Mouse (Mus musculus) CH12.LX (cell line): Measurements from ENCODE around the gene Ttc25. TPM values are rescaled to one million over a fixed set of nuclear protein-coding genes. Genes with fewer than 3 reads are reported as not detected.

Source experiments
- DNase-seq: peaks from one replicate; pipeline ENCODE4 v3.0.0-alpha.2; 2013; ENCODE audit errors: extremely low read depth
- H3K27ac ChIP-seq: 2 replicates; pipeline ENCODE4 v1.5.1; 2012; ENCODE audit warnings: low read depth, mild to moderate bottlenecking, control low read depth, moderate library complexity; ENCODE audit not compliant: insufficient read depth
- H3K27me3 ChIP-seq: replicated peaks from 2 replicates; pipeline ENCODE3; 2012; ENCODE audit warnings: inconsistent platforms
- H3K36me3 ChIP-seq, 2 experiments: replicated peaks in 1 of 2; 2 replicates each; pipeline versions ENCODE3 to v1.6.1; 2012; ENCODE audit warnings: inconsistent platforms in 1 of 2, low read length in 1 of 2, mild to moderate bottlenecking in 1 of 2, mixed read lengths in 1 of 2, moderate library complexity in 1 of 2; ENCODE audit not compliant: control insufficient read depth in 1 of 2, insufficient read depth in 1 of 2
- H3K4me1 ChIP-seq, 2 experiments: 2 replicates each; pipeline ENCODE4 v1.6.1; 2012; ENCODE audit warnings: inconsistent platforms in 1 of 2, moderate library complexity in 1 of 2; ENCODE audit not compliant: insufficient read depth in 2 of 2, control insufficient read depth in 1 of 2
- H3K4me2 ChIP-seq: 2 replicates; pipeline ENCODE4 v1.6.1; 2012; ENCODE audit warnings: low read depth, mild to moderate bottlenecking, control low read depth; ENCODE audit not compliant: poor library complexity, insufficient read depth, severe bottlenecking
- H3K4me3 ChIP-seq, 3 experiments: fragments of 150-350 bp in 1 of 3; sonication (generic) in 1 of 3; replicated peaks in 1 of 3; 2 replicates each; pipeline versions ENCODE3 to v1.5.1; 2011 to 2012; ENCODE audit warnings: low read depth in 2 of 3, low read length in 2 of 3, mild to moderate bottlenecking in 2 of 3, moderate library complexity in 2 of 3, control low read depth in 1 of 3, improper control_type of control experiment in 1 of 3, inconsistent platforms in 1 of 3, mixed read lengths in 1 of 3; ENCODE audit not compliant: poor library complexity in 1 of 3
- H3K79me2 ChIP-seq: replicated peaks from 2 replicates; pipeline ENCODE4 v1.6.1; 2012; ENCODE audit warnings: mild to moderate bottlenecking, moderate library complexity; ENCODE audit not compliant: control insufficient read depth, poor library complexity, insufficient read depth, severe bottlenecking; ENCODE audit errors: extremely low read depth
- H3K9ac ChIP-seq: 2 replicates; pipeline ENCODE4 v1.6.1; 2012; ENCODE audit warnings: low read depth, mild to moderate bottlenecking, control low read depth, moderate library complexity; ENCODE audit not compliant: insufficient read depth
- H3K9me3 ChIP-seq: replicated peaks from 2 replicates; pipeline ENCODE3; 2012; ENCODE audit warnings: low read length, inconsistent platforms, mixed read lengths
- CHD1 ChIP-seq: IDR thresholded peaks from 2 replicates; pipeline ENCODE4 v1.6.1; 2012; ENCODE audit warnings: low read depth, low read length, improper control_type of control experiment, inconsistent platforms
- CTCF ChIP-seq, 2 experiments: IDR thresholded peaks in 1 of 2; conservative IDR thresholded peaks in 1 of 2; 2 replicates each; pipeline ENCODE4 v1.5.1; 2011 to 2012; ENCODE audit warnings: low read depth in 2 of 2, low read length in 2 of 2, improper control_type of control experiment in 1 of 2, inconsistent platforms in 1 of 2, mild to moderate bottlenecking in 1 of 2, moderate library complexity in 1 of 2
- E2F4 ChIP-seq: IDR thresholded peaks from 2 replicates; pipeline ENCODE4 v1.6.1; 2011; ENCODE audit warnings: low read depth, low read length, improper control_type of control experiment; ENCODE audit not compliant: insufficient replicate concordance
- ELF1 ChIP-seq: IDR thresholded peaks from 2 replicates; pipeline ENCODE4 v1.6.1; 2014; ENCODE audit warnings: low read depth, mild to moderate bottlenecking, inconsistent platforms, low read length, improper control_type of control experiment
- ETS1 ChIP-seq: conservative IDR thresholded peaks from 2 replicates; pipeline ENCODE4 v1.6.1; 2012; ENCODE audit warnings: low read depth, mild to moderate bottlenecking, inconsistent platforms, low read length, improper control_type of control experiment, moderate library complexity
- HCFC1 ChIP-seq: IDR thresholded peaks from 2 replicates; pipeline ENCODE4 v1.6.1; 2012; ENCODE audit warnings: low read depth, mild to moderate bottlenecking, inconsistent platforms, low read length, improper control_type of control experiment
- IRF4 ChIP-seq: IDR thresholded peaks from 2 replicates; pipeline ENCODE4 v1.6.1; 2014; ENCODE audit warnings: low read depth, mild to moderate bottlenecking, inconsistent platforms, low read length, improper control_type of control experiment
- JUN ChIP-seq: IDR thresholded peaks from 2 replicates; pipeline ENCODE4 v1.6.1; 2011; ENCODE audit warnings: low read depth, mild to moderate bottlenecking, low read length, improper control_type of control experiment, moderate library complexity; ENCODE audit not compliant: insufficient read depth
- JUND ChIP-seq: conservative IDR thresholded peaks from 2 replicates; pipeline ENCODE4 v1.6.1; 2011; ENCODE audit warnings: low read depth, low read length, improper control_type of control experiment
- KAT2A ChIP-seq: IDR thresholded peaks from 2 replicates; pipeline ENCODE4 v1.6.1; 2012; ENCODE audit warnings: low read length, improper control_type of control experiment, inconsistent platforms; ENCODE audit not compliant: insufficient replicate concordance
- MAFK ChIP-seq: IDR thresholded peaks from 2 replicates; pipeline ENCODE4 v1.6.1; 2011; ENCODE audit warnings: low read length, improper control_type of control experiment; ENCODE audit not compliant: insufficient replicate concordance
- MAX ChIP-seq: IDR thresholded peaks from 2 replicates; pipeline ENCODE4 v1.6.1; 2011; ENCODE audit warnings: low read length, improper control_type of control experiment
- MXI1 ChIP-seq: IDR thresholded peaks from 2 replicates; pipeline ENCODE4 v1.6.1; 2011; ENCODE audit warnings: mild to moderate bottlenecking, low read depth, low read length, improper control_type of control experiment
- NELFE ChIP-seq: IDR thresholded peaks from 2 replicates; pipeline ENCODE4 v1.6.1; 2011; ENCODE audit warnings: low read depth, low read length, improper control_type of control experiment
- NRF1 ChIP-seq: IDR thresholded peaks from 2 replicates; pipeline ENCODE4 v1.6.1; 2014; ENCODE audit warnings: low read depth, mild to moderate bottlenecking, inconsistent platforms, low read length, improper control_type of control experiment, moderate library complexity
- POLR2A ChIP-seq: IDR thresholded peaks from 2 replicates; pipeline ENCODE4 v1.6.1; 2011; ENCODE audit warnings: low read depth, mild to moderate bottlenecking, improper control_type of control experiment, low read length
- POLR2AphosphoS2 ChIP-seq: IDR thresholded peaks from 2 replicates; pipeline ENCODE4 v1.6.1; 2011; ENCODE audit warnings: low read depth, low read length, improper control_type of control experiment
- SMC3 ChIP-seq: IDR thresholded peaks from 2 replicates; pipeline ENCODE4 v1.6.1; 2011; ENCODE audit warnings: low read depth, low read length, improper control_type of control experiment
- TBP ChIP-seq: conservative IDR thresholded peaks from 2 replicates; pipeline ENCODE4 v1.6.1; 2011; ENCODE audit warnings: low read depth, low read length, improper control_type of control experiment
- UBTF ChIP-seq: IDR thresholded peaks from 2 replicates; pipeline ENCODE4 v1.6.1; 2012; ENCODE audit warnings: low read depth, mild to moderate bottlenecking, inconsistent platforms, low read length, improper control_type of control experiment, moderate library complexity
- USF2 ChIP-seq: conservative IDR thresholded peaks from 2 replicates; pipeline ENCODE4 v1.6.1; 2011; ENCODE audit warnings: low read depth, low read length, improper control_type of control experiment
- ZC3H11A ChIP-seq: IDR thresholded peaks from 2 replicates; pipeline ENCODE4 v1.6.1; 2012; ENCODE audit warnings: low read depth, mild to moderate bottlenecking, inconsistent platforms, low read length, improper control_type of control experiment
- ZKSCAN1 ChIP-seq: IDR thresholded peaks from 2 replicates; pipeline ENCODE4 v1.6.1; 2012; ENCODE audit warnings: low read depth, inconsistent platforms, low read length, improper control_type of control experiment, borderline replicate concordance
- ZNF384 ChIP-seq: IDR thresholded peaks from 2 replicates; pipeline ENCODE4 v1.6.1; 2012; ENCODE audit warnings: low read depth, low read length, improper control_type of control experiment, inconsistent platforms
- dilution Hi-C: fragments of 300-500 bp; cut with MboI; formaldehyde crosslinking; loops from 2 replicates; pipeline ENCODE4 v1.14.3; 2020; ENCODE audit warnings: low sequenced_read_pairs; ENCODE audit not compliant: extremely low pct_unique_long_range_greater_than_20kb, extremely low pct_ligation_motif_present
- in situ Hi-C: fragments of 300-500 bp; cut with MboI; formaldehyde crosslinking; loops from 3 replicates; pipeline ENCODE4 v1.14.3; 2019; ENCODE audit warnings: low sequenced_read_pairs, low pct_ligation_motif_present, low pct_unique_long_range_greater_than_20kb, mixed read lengths
- polyA plus RNA-seq: library from polyadenylated mRNA; unstranded; fragments of >175 nt; gene quantifications from 2 replicates; pipeline ENCODE4 v1.2.1, GENCODE M21; 2012; ENCODE audit warnings: low read depth; ENCODE audit not compliant: insufficient read length
- total RNA-seq, 2 experiments: library from RNA; depleted of rRNA; stranded (reverse); fragments of 300-350 nt in 1 of 2; fragments of >200 nt in 1 of 2; gene quantifications; 2 replicates each; pipeline ENCODE4 v1.2.3; 2012 to 2014

Gene Ttc25
- total and polyA plus RNA-seq, 3 experiments = 0.51 to 12.8 (median 1.3) TPM

GRCm38 (mm10) chr11:100545746-100546085, 309 bp downstream of the Ttc25 start:
- H3K9ac ChIP-seq = peak overlapping the region; percentile 42
- no peaks in the 10 kb centered on the region for H3K9me3 ChIP-seq
- H3K4me2 ChIP-seq = peak overlapping the region; percentile 85
- dilution Hi-C loops (no loop called here), in situ Hi-C loops (no loop called here)
- no peak for TF ChIP-seq ELF1
- no peak for TF ChIP-seq MAFK
- TF ChIP-seq HCFC1 = peak; percentile 53
- no peak for TF ChIP-seq MAX
- no peak for TF ChIP-seq IRF4
- no peak for TF ChIP-seq NRF1
- TF ChIP-seq E2F4 = no peak
- TF ChIP-seq ZC3H11A = no peak
- TF ChIP-seq POLR2AphosphoS2 = no peak
- TF ChIP-seq POLR2A = no peak
- 0 out of 2 replicates have a peak, but pooled peaks have one; percentile 90 for TF ChIP-seq MXI1
- TF ChIP-seq UBTF = no peak
- TF ChIP-seq JUN = no peak
- H3K27ac ChIP-seq = peak overlapping the region; percentile 38; the same call in 1 of the 2 replicates
- no peaks in the 10 kb centered on the region for H3K36me3 ChIP-seq
- peaks cover 21 to 39% of the 10 kb centered on the region in 2 experiments for H3K4me1 ChIP-seq
- H3K27me3 ChIP-seq = peaks cover 4% of the 10 kb centered on the region
- peak overlapping the region; percentile 51 to 66 (median 58) for H3K4me3 ChIP-seq
- DNase-seq = no peak
- H3K79me2 ChIP-seq = no peaks in the 10 kb centered on the region

GRCm38 (mm10) chr11:100546955-100547354, 1.5 kb downstream of the Ttc25 start:
- H3K27me3 ChIP-seq = peaks cover 4% of the 10 kb centered on the region
- no peaks in the 10 kb centered on the region for H3K79me2 ChIP-seq
- H3K4me1 ChIP-seq = peaks cover 19 to 39% of the 10 kb centered on the region in 2 experiments
- dilution Hi-C loops (no loop called here), in situ Hi-C loops (no loop called here)
- H3K36me3 ChIP-seq = no peaks in the 10 kb centered on the region
- no peak overlapping the region for H3K4me3 ChIP-seq
- no peak overlapping the region for H3K9ac ChIP-seq
- DNase-seq = no peak
- H3K9me3 ChIP-seq = no peaks in the 10 kb centered on the region
- H3K27ac ChIP-seq = no peak overlapping the region
- no peak for TF ChIP-seq USF2
- TF ChIP-seq MAFK = no peak
- no peak for TF ChIP-seq CTCF (conservative IDR thresholded peaks at IDR 0.05 in 1 of 2, IDR thresholded peaks at IDR 0.05 in 1 of 2; ENCODE audit: low read depth in 2 of 2, low read length in 2 of 2)
- TF ChIP-seq NELFE = no peak
- no peak for TF ChIP-seq UBTF
- no peak for TF ChIP-seq MXI1
- TF ChIP-seq KAT2A = no peak
- no peak for TF ChIP-seq SMC3
- no peak for TF ChIP-seq TBP
- no peak for TF ChIP-seq IRF4
- no peak for TF ChIP-seq JUND
- no peak for TF ChIP-seq NRF1
- no peak for TF ChIP-seq ZNF384
- no peak for TF ChIP-seq ZKSCAN1
- no peak for TF ChIP-seq CHD1
- TF ChIP-seq ETS1 = no peak
- H3K4me2 ChIP-seq = no peak overlapping the region
